Mouse (Mus musculus): ENCODE results near the gene Prickle1.

- TF ChIP-seq CTCF (IDR thresholded peaks at IDR 0.05; ENCODE audit: low read depth, low read length) (no peak), POLR2A (IDR thresholded peaks at IDR 0.05; ENCODE audit: borderline replicate concordance, low read depth, low read length) (no peak)
These were observed 16.6 kb downstream of the Prickle1 start for GRCm38 (mm10) chr15:93579100-93579499.
